Mouse (Mus musculus): ENCODE measurements around the gene Dact2.
A peak's percentile ranks its signal among the peaks of the same experiment; 100 is the strongest.

Gene Dact2

DNA sequence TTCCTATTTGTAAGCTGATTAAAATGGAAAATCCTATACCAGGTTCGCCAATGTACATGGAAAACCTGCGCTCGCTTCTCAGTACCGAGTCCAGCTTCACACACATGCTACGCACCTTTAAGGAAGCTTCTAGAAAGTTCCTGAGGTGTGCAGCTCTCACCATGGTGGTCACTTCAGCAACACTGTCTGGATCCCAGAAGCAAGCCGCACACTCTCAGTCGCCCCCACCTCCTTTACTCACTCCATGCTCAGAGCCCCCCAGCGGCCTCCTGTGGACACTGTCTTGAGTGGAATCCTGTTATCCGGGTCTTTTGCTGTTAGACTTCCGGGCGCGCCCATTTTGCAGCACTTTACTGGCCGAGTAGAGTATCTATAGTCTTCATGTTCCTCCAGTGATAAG lies at the start of gene Dact2:
TSS of gene Dact2 (minus strand) at position 244 of the 400 bp plus-strand sequence.
- TF ChIP-seq CTCF (conservative IDR thresholded peaks at IDR 0.05; ENCODE audit: low read length) (0 out of 2 replicates have a peak, but pooled peaks have one; percentile 8), NANOG (IDR thresholded peaks at IDR 0.05; ENCODE audit: borderline replicate concordance, low read length) (no peak)

DNA sequence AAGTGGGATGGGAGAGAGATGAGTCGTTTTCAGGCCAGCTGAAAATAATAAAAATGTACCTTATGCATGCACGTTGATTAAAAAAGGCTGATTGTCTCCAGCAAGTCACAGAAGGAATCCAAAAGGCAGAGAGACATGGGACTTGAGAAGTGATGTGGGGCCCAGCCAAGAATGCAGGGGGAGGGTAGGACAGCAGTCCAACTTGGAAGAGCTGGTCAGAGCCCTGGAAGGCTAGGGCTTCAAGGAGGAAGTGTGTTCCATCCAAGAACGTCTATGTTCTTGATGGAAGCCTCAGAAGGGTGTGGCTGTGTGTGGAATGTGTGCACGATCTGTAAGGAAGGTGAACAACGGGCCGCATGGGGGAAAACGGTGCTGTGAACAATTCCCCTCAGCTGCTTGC lies 48.4 kb upstream of the Dact2 start:
- TF ChIP-seq NANOG (IDR thresholded peaks at IDR 0.05; ENCODE audit: borderline replicate concordance, low read length) (no peak), POU5F1 (IDR thresholded peaks at IDR 0.05; ENCODE audit: borderline replicate concordance, low read length) (no peak), CTCF (conservative IDR thresholded peaks at IDR 0.05; ENCODE audit: low read length) (no peak)
- Histone ChIP-seq H3K36me3 (ENCODE audit: insufficient read depth, low read length) (no peaks in the 10 kb centered on the region), H3K9me3 (ENCODE audit: low read length) (no peaks in the 10 kb centered on the region), H3K4me1 (replicated peaks; ENCODE audit: low read depth, low read length) (no peaks in the 10 kb centered on the region), H3K4me3 (replicated peaks; ENCODE audit: low read length) (no peak overlapping the region), H3K27me3 (ENCODE audit: insufficient read depth, low read length) (peaks cover 71% of the 10 kb centered on the region)

More for the DNA sequence above, at the start of gene Dact2:
- Histone ChIP-seq H3K4me3 (replicated peaks; ENCODE audit: low read length) (peak within 1 kb of the TSS; percentile 95), H3K4me1 (replicated peaks; ENCODE audit: low read depth, low read length) (peaks cover 47% of the 10 kb centered on the region), H3K27me3 (ENCODE audit: insufficient read depth, low read length) (peaks cover 31% of the 10 kb centered on the region), H3K36me3 (ENCODE audit: insufficient read depth, low read length) (peaks cover 2% of the 10 kb centered on the region), H3K9me3 (ENCODE audit: low read length) (no peaks in the 10 kb centered on the region)

DNA sequence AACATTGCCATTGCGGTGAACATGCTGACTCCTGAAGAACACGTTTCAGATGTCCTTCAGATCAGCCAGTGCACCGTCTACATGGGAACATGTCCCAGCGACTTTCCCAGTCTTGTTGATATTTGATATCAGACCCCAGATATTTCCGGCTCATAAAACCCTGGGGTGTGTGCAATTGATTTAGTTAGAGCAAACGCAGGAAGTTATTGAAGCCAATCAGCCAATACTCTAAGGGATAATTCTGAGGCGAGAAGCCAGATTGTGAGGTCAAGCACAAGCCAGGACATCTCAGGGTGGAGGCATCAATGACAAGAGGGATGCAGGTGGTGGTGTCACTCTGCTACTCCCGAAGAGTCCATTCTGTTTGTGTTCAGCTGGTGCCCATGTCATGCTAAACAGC lies 46.3 kb upstream of the Dact2 start:
- H3K36me3 ChIP-seq (ENCODE audit: insufficient read depth, low read length) = no peaks in the 10 kb centered on the region
- no peak overlapping the region for H3K4me3 ChIP-seq (replicated peaks; ENCODE audit: low read length)
- TF ChIP-seq CTCF (conservative IDR thresholded peaks at IDR 0.05; ENCODE audit: low read length) (no peak), NANOG (IDR thresholded peaks at IDR 0.05; ENCODE audit: borderline replicate concordance, low read length) (no peak), POU5F1 (IDR thresholded peaks at IDR 0.05; ENCODE audit: borderline replicate concordance, low read length) (no peak)
- H3K4me1 ChIP-seq (replicated peaks; ENCODE audit: low read depth, low read length) = no peaks in the 10 kb centered on the region
- peaks cover 59% of the 10 kb centered on the region for H3K27me3 ChIP-seq (ENCODE audit: insufficient read depth, low read length)
- no peaks in the 10 kb centered on the region for H3K9me3 ChIP-seq (ENCODE audit: low read length)

GRCm38 (mm10) chr17:14249595-14249994 lies 45.5 kb upstream of the Dact2 start:
- Histone ChIP-seq H3K4me3 (replicated peaks; ENCODE audit: low read length) (no peak overlapping the region), H3K36me3 (ENCODE audit: insufficient read depth, low read length) (no peaks in the 10 kb centered on the region), H3K4me1 (replicated peaks; ENCODE audit: low read depth, low read length) (no peaks in the 10 kb centered on the region), H3K27me3 (ENCODE audit: insufficient read depth, low read length) (peaks cover 51% of the 10 kb centered on the region), H3K9me3 (ENCODE audit: low read length) (no peaks in the 10 kb centered on the region)
- TF ChIP-seq NANOG (IDR thresholded peaks at IDR 0.05; ENCODE audit: borderline replicate concordance, low read length) (no peak), CTCF (conservative IDR thresholded peaks at IDR 0.05; ENCODE audit: low read length) (no peak)

DNA sequence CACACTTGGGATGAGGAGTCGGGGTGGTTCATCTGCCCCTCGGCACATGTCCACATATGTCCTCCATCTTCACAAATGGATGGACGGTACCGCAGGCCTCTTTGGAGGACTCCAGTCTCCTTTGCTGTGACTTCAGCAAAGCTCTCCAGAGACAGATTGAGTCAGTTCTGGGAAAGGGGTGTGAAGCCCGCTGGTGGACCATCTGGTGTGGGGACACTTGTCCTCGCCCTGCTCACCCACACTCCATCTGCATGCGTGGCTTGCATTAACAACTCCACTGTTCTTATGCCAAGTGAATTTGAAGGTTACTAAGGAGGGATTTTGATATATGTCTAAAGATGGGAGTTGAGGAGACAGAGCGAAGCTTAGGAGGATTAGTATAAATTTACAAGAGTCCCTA lies 43.8 kb upstream of the Dact2 start:
- H3K4me1 ChIP-seq (replicated peaks; ENCODE audit: low read depth, low read length) = no peaks in the 10 kb centered on the region
- TF ChIP-seq NANOG (IDR thresholded peaks at IDR 0.05; ENCODE audit: borderline replicate concordance, low read length) (no peak), POU5F1 (IDR thresholded peaks at IDR 0.05; ENCODE audit: borderline replicate concordance, low read length) (no peak), CTCF (conservative IDR thresholded peaks at IDR 0.05; ENCODE audit: low read length) (no peak)
- H3K36me3 ChIP-seq (ENCODE audit: insufficient read depth, low read length) = no peaks in the 10 kb centered on the region
- H3K27me3 ChIP-seq (ENCODE audit: insufficient read depth, low read length) = peaks cover 43% of the 10 kb centered on the region; the same call in 1 of the 2 replicates
- no peaks in the 10 kb centered on the region for H3K9me3 ChIP-seq (ENCODE audit: low read length)
- no peak overlapping the region for H3K4me3 ChIP-seq (replicated peaks; ENCODE audit: low read length)

DNA sequence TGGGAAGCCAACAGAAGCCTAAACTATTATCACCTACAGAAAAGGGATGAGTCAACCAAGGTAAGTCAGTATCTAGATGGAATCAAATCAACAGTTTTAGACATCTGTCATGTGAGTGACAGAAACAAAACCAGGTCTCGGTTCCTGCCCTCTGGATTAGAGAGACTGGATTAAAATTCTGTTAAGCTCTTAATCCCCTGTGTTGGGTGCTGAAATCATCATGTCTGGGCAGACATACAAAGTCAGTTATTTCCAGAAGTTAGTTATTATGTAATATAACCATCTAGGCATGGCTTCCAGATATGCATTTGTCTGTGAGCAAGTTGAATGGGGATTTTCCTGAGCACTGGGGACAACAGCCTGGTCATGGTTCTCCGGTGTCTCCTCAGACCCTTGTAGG lies 42.2 kb upstream of the Dact2 start:
- H3K9me3 ChIP-seq (ENCODE audit: low read length) = no peaks in the 10 kb centered on the region
- TF ChIP-seq NANOG (IDR thresholded peaks at IDR 0.05; ENCODE audit: borderline replicate concordance, low read length) = no peak
- H3K4me3 ChIP-seq (replicated peaks; ENCODE audit: low read length) = no peak overlapping the region
- H3K27me3 ChIP-seq (ENCODE audit: insufficient read depth, low read length) = peaks cover 31% of the 10 kb centered on the region; the same call in 1 of the 2 replicates
- no peaks in the 10 kb centered on the region for H3K36me3 ChIP-seq (ENCODE audit: insufficient read depth, low read length)
- H3K4me1 ChIP-seq (replicated peaks; ENCODE audit: low read depth, low read length) = no peaks in the 10 kb centered on the region

- no peaks in the 10 kb centered on the region for H3K9me3 ChIP-seq (ENCODE audit: low read length)
- TF ChIP-seq POU5F1 (IDR thresholded peaks at IDR 0.05; ENCODE audit: borderline replicate concordance, low read length) (no peak), NANOG (IDR thresholded peaks at IDR 0.05; ENCODE audit: borderline replicate concordance, low read length) (no peak), CTCF (conservative IDR thresholded peaks at IDR 0.05; ENCODE audit: low read length) (no peak)
- peaks cover 17% of the 10 kb centered on the region for H3K27me3 ChIP-seq (ENCODE audit: insufficient read depth, low read length)
These were observed 40.3 kb upstream of the Dact2 start for GRCm38 (mm10) chr17:14244195-14244965.

GRCm38 (mm10) chr17:14242634-14243033 lies 38.5 kb upstream of the Dact2 start:
- no peak for TF ChIP-seq POU5F1 (IDR thresholded peaks at IDR 0.05; ENCODE audit: borderline replicate concordance, low read length)
- Histone ChIP-seq H3K9me3 (ENCODE audit: low read length) (no peaks in the 10 kb centered on the region), H3K27me3 (ENCODE audit: insufficient read depth, low read length) (peaks cover 25% of the 10 kb centered on the region), H3K4me1 (replicated peaks; ENCODE audit: low read depth, low read length) (no peaks in the 10 kb centered on the region), H3K36me3 (ENCODE audit: insufficient read depth, low read length) (no peaks in the 10 kb centered on the region), H3K4me3 (replicated peaks; ENCODE audit: low read length) (no peak overlapping the region)

More at GRCm38 (mm10) chr17:14244195-14244965, 40.3 kb upstream of the Dact2 start:
- Histone ChIP-seq H3K36me3 (ENCODE audit: insufficient read depth, low read length) (no peaks in the 10 kb centered on the region), H3K4me3 (replicated peaks; ENCODE audit: low read length) (no peak overlapping the region), H3K4me1 (replicated peaks; ENCODE audit: low read depth, low read length) (no peaks in the 10 kb centered on the region)

DNA sequence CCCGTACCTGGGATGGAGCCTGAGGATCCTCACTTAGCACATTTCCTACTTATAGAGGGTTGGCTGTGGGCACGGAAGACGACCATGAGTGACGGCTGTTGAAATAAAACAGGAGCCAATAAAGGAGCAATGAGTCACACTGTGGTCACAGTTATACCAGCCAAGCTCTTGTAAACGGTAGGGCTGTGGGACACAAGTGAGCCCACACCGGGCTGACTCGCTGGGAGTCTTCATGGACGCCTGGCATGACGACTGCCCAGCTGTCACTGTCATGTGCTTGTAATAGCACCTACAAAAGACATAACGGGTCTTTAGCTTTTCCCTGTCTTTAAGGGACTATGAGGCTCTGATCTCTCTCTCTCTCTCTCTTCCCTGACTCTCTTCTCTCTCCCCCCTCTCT lies 35.9 kb upstream of the Dact2 start:
- Histone ChIP-seq H3K4me1 (replicated peaks; ENCODE audit: low read depth, low read length) (no peaks in the 10 kb centered on the region), H3K36me3 (ENCODE audit: insufficient read depth, low read length) (no peaks in the 10 kb centered on the region), H3K9me3 (ENCODE audit: low read length) (no peaks in the 10 kb centered on the region), H3K4me3 (replicated peaks; ENCODE audit: low read length) (no peak overlapping the region), H3K27me3 (ENCODE audit: insufficient read depth, low read length) (peaks cover 40% of the 10 kb centered on the region)
- no peak for TF ChIP-seq POU5F1 (IDR thresholded peaks at IDR 0.05; ENCODE audit: borderline replicate concordance, low read length)

Measured in E14TG2a.4 (cell line).